Mouse (Mus musculus): ENCODE data around the gene Sel1l3.

DNA sequence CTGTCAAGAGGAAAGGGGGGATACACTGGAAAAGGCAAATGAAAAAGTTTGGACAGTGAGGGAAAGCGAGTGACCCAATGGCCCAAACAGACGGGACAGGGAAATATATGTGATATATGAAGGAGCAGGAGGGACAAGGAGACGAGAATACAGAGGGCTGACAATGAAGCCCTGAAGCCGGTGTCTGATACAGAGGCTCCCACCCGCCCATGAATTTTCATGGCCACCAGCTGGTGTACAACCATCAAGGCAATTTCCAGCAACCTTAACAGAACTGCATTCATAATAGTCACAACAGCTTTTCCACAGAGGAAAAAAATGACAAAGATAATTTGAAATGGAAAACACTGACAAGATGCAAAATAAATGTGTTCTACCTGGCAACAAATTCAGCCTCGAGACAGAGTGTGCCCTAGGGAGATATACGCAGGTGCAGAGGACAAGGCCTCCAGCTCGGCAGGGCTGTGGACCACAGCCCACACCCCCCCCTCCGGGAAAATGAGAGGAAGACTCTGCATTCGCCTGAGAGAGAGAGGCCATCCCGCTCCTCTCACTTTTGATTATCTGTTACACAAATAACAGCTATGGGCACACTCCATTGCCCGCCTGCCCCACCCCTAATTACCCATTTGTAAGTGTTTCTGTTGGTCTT lies 99.0 kb downstream of the Sel1l3 start:
- TF ChIP-seq CTCF (IDR thresholded peaks at IDR 0.05; ENCODE audit: extremely low read depth, insufficient read length, insufficient replicate concordance, low read depth, low read length) (no peak), POLR2A (IDR thresholded peaks at IDR 0.05; ENCODE audit: low read depth, low read length) (no peak)
